Mouse (Mus musculus) heart, postnatal 0 days (tissue): ENCODE measurements around the gene Shisa5. TPM values are rescaled to one million over a fixed set of nuclear protein-coding genes. Genes with fewer than 3 reads are reported as not detected.

Source experiments
- ATAC-seq: fragments of 200-750 bp; cut with Nextera tagmentation; 2 replicates; pipeline ENCODE4 v1.8.0; 2017; ENCODE audit warnings: low read depth, moderate number of reproducible peaks, moderate library complexity; ENCODE audit not compliant: insufficient read depth
- DNase-seq: peaks from one replicate; pipeline ENCODE4 v3.0.0-alpha.2; 2016; ENCODE audit warnings: low spot score
- H3K27ac ChIP-seq: fragments of 300-500 bp; sonication (generic); 2 replicates; pipeline ENCODE4 v1.5.1; 2014; ENCODE audit warnings: low read depth, mild to moderate bottlenecking
- H3K27me3 ChIP-seq: fragments of 300-500 bp; sonication (generic); 2 replicates; pipeline ENCODE4 v1.6.1; 2014; ENCODE audit warnings: low read length, mixed read lengths; ENCODE audit not compliant: control insufficient read depth, insufficient read depth
- H3K36me3 ChIP-seq: fragments of 300-500 bp; sonication (generic); replicated peaks from 2 replicates; pipeline ENCODE4 v1.6.1; 2014; ENCODE audit warnings: low read length, mixed read lengths; ENCODE audit not compliant: control insufficient read depth, insufficient read depth
- H3K4me1 ChIP-seq: fragments of 300-500 bp; sonication (generic); 2 replicates; pipeline ENCODE4 v1.6.1; 2014; ENCODE audit warnings: antibody characterized with exemption; ENCODE audit not compliant: control insufficient read depth, insufficient read depth
- H3K4me2 ChIP-seq: fragments of 300-500 bp; sonication (generic); 2 replicates; pipeline ENCODE4 v1.6.1; 2014; ENCODE audit warnings: low read depth, mild to moderate bottlenecking, low read length, moderate library complexity
- H3K4me3 ChIP-seq: fragments of 300-500 bp; sonication (generic); 2 replicates; pipeline ENCODE4 v1.5.1; 2014; ENCODE audit warnings: low read depth, low read length
- H3K9ac ChIP-seq: fragments of 300-500 bp; sonication (generic); replicated peaks from 2 replicates; pipeline ENCODE4 v1.6.1; 2014; ENCODE audit warnings: low read depth, low read length, mixed read lengths
- H3K9me3 ChIP-seq: fragments of 300-500 bp; sonication (generic); replicated peaks from 2 replicates; pipeline ENCODE4 v1.6.1; 2016; ENCODE audit warnings: low read length; ENCODE audit not compliant: control insufficient read depth
- CTCF ChIP-seq: IDR thresholded peaks from 2 replicates; pipeline ENCODE4 v1.5.1; 2016; ENCODE audit warnings: antibody characterized with exemption, control low read depth, low read depth
- EP300 ChIP-seq: IDR thresholded peaks from 2 replicates; pipeline ENCODE4 v1.6.1; 2016; ENCODE audit warnings: antibody characterized with exemption, low read depth
- WGBS: fragments of 180-500 bp; shearing (Covaris S2); extraction: QIAGEN DNeasy Blood & Tissue Kit; methylation state at CpG from one replicate; pipeline ENCODE4 v1.1.7; 2014; 5-methylcytosine and 5-hydroxymethylcytosine counted together
- polyA plus RNA-seq: library from polyadenylated mRNA; unstranded; fragments of >200 nt; fragmentation: Nextera tagmentation; extraction: Ambion mirVana; gene quantifications from 2 replicates; pipeline ENCODE4 v1.2.1, GENCODE M21; 2015
- total RNA-seq: library from RNA; depleted of rRNA; stranded (reverse); fragments of >200 nt; gene quantifications from 2 replicates; pipeline ENCODE4 v1.2.3, GENCODE M21; 2014; ENCODE audit warnings: low replicate concordance

The Shisa5 gene
- total and polyA plus RNA-seq, 2 experiments from 2014 or later: 51.8 to 102 TPM

GRCm38 (mm10) chr9:109060184-109060897 is 22.0 kb downstream of the Shisa5 start:
- Histone ChIP-seq H3K4me2 (no peak overlapping the region), H3K27me3 (no peaks in the 10 kb centered on the region), H3K9me3 (no peaks in the 10 kb centered on the region), H3K36me3 (peaks cover 61% of the 10 kb centered on the region), H3K4me1 (0 out of 2 replicates have a peak, but pooled peaks cover 11% of the 10 kb centered on the region), H3K9ac (no peak overlapping the region), H3K4me3 (no peak overlapping the region), H3K27ac (0 out of 2 replicates have a peak overlapping the region, but pooled peaks have one; percentile 84)
- WGBS: 85% methylated on average over 16 of the region's 16 CpGs
- DNase-seq (no peak), ATAC-seq (no peak)
- no peak for TF ChIP-seq CTCF
- TF ChIP-seq EP300: no peak

- no peak for ATAC-seq
- peaks cover 67% of the 10 kb centered on the region for H3K36me3 ChIP-seq
- TF ChIP-seq EP300 (no peak), CTCF (no peak)
These were observed 22.5 kb downstream of the Shisa5 start for GRCm38 (mm10) chr9:109060898-109061295.

GRCm38 (mm10) chr9:109068095-109068735 is 29.9 kb downstream of the Shisa5 start:
- no peak for DNase-seq
- Histone ChIP-seq H3K9ac (no peak overlapping the region), H3K9me3 (no peaks in the 10 kb centered on the region), H3K4me1 (peaks cover 7% of the 10 kb centered on the region), H3K27me3 (no peaks in the 10 kb centered on the region), H3K27ac (no peak overlapping the region), H3K36me3 (peaks cover 82% of the 10 kb centered on the region), H3K4me2 (no peak overlapping the region), H3K4me3 (no peak overlapping the region)
- ATAC-seq: no peak
- 95% methylated on average over 3 of the region's 3 CpGs for WGBS
- TF ChIP-seq EP300 (no peak), CTCF (0 out of 2 replicates have a peak, but pooled peaks have one; percentile 11)

More at GRCm38 (mm10) chr9:109060898-109061295, 22.5 kb downstream of the Shisa5 start:
- no peak overlapping the region for H3K4me2 ChIP-seq
- no peak overlapping the region for H3K27ac ChIP-seq
- no peak overlapping the region for H3K9ac ChIP-seq
- DNase-seq: no peak
- H3K27me3 ChIP-seq: no peaks in the 10 kb centered on the region
- WGBS: 82% methylated on average over 5 of the region's 5 CpGs
- H3K4me1 ChIP-seq: 0 out of 2 replicates have a peak, but pooled peaks cover 10% of the 10 kb centered on the region
- H3K9me3 ChIP-seq: no peaks in the 10 kb centered on the region
- H3K4me3 ChIP-seq: no peak overlapping the region

- Histone ChIP-seq H3K9ac (peak within 1 kb of the TSS; percentile 75), H3K27me3 (no peaks in the 10 kb centered on the region), H3K4me2 (peak within 1 kb of the TSS; percentile 68), H3K9me3 (no peaks in the 10 kb centered on the region), H3K27ac (peak within 1 kb of the TSS; percentile 43), H3K4me1 (peaks cover 15% of the 10 kb centered on the region), H3K36me3 (peaks cover 28% of the 10 kb centered on the region), H3K4me3 (peak within 1 kb of the TSS; percentile 71)
- ATAC-seq (peak; percentile 98), DNase-seq (peak; percentile 92)
- TF ChIP-seq CTCF (no peak), EP300 (no peak)
- WGBS: under 1% methylated on average over 57 of the region's 57 CpGs
These were observed 35.6 kb downstream of the Shisa5 start, which contains the start of gene Atrip for GRCm38 (mm10) chr9:109073661-109074573. Gene Atrip (minus strand): TSS chr9:109074124.

- Histone ChIP-seq H3K4me3 (no peak overlapping the region), H3K4me2 (no peak overlapping the region), H3K4me1 (peaks cover 15% of the 10 kb centered on the region), H3K27me3 (no peaks in the 10 kb centered on the region), H3K9me3 (no peaks in the 10 kb centered on the region), H3K36me3 (peaks cover 11% of the 10 kb centered on the region), H3K9ac (no peak overlapping the region), H3K27ac (no peak overlapping the region)
- DNase-seq: no peak
- 76% methylated on average over 3 of the region's 3 CpGs for WGBS
- TF ChIP-seq EP300 (no peak), CTCF (no peak)
- no peak for ATAC-seq
These were observed 42.2 kb downstream of the Shisa5 start for GRCm38 (mm10) chr9:109080516-109080915.
